8 mouse cellular contexts compared by ENCODE assay signal in the genomic region with DNA sequence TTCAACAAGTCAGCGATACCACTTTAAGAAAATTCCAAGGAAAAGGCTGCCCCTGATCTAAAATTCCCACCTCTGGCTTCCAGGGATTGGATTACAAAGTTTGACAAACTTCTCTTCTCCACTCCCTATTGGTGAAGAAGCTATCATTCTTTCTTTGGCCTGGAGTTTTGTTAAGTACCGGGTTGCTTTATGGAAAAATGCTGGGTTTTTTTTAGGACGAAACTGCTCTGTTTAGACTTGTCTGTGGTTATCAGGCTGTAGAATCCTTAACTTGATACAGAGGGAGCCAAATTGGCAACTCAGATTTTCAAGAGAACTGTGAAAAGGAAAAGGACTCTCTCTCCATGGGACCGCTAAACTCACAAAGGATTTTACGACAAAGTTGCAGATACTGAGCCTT. TPM values are rescaled to one million over a fixed set of nuclear protein-coding genes. Genes with fewer than 3 reads are reported as not detected.
A peak's percentile ranks its signal among the peaks of the same experiment; 100 is the strongest.
DNase-seq lines count a peak whose midpoint lies in the region; ATAC-seq and TF ChIP-seq lines count a peak whose summit lies in the region.

Gene Ttc23 (plus strand): TSS at position 134 of the 400 bp plus-strand sequence.

- H3K4me1 ChIP-seq in forebrain, embryonic 12.5 days, result peaks cover 31% of the 10 kb centered on the region
- peaks cover 9 to 10% of the 10 kb centered on the region in 2 experiments for H3K4me1 ChIP-seq in liver, embryonic 14.5 days (replicated peaks; ENCODE audit: control insufficient read depth in 2 of 2, insufficient read depth in 2 of 2, low read length in 1 of 2)
- peaks cover 13% of the 10 kb centered on the region; the same call in 1 of the 2 replicates for H3K4me1 ChIP-seq in stomach, embryonic 15.5 days

- no peak for ATAC-seq in forebrain, embryonic 12.5 days (ENCODE audit: low FRiP score)
- no peak for ATAC-seq in liver, embryonic 14.5 days (ENCODE audit: insufficient read depth)
- no peak for ATAC-seq in stomach, embryonic 15.5 days (ENCODE audit: insufficient read depth, low FRiP score, low read depth)

- TF ChIP-seq CTCF in liver, embryonic 14.5 days (IDR thresholded peaks at IDR 0.05; ENCODE audit: low read depth), result no peak

- no peak for TF ChIP-seq EP300 in liver, embryonic 14.5 days (IDR thresholded peaks at IDR 0.05; ENCODE audit: low read depth)

- DNase-seq in 3134 (ENCODE audit: extremely low read depth, insufficient read length, low spot score) (peak; percentile 72), adipocyte (ENCODE audit: low spot score) (peak; percentile 79)
- no peak for DNase-seq in heart, postnatal 25 days (ENCODE audit: low spot score)
- DNase-seq in liver, embryonic 14.5 days (ENCODE audit: low read depth in 3 of 3, low spot score in 3 of 3), result no peak
- DNase-seq in left cerebral cortex, postnatal 4 days, result no peak
- no peak for DNase-seq in thymus, postnatal 10 days (ENCODE audit: low spot score in 2 of 2)

- intact Hi-C loops in heart, postnatal 25 days (cut with DNase I), result loop anchor here (10.0 kb wide), 1 partner anchor 952 kb away; no protein-coding TSS in a partner anchor
- intact Hi-C loops in left cerebral cortex, postnatal 4 days (cut with DNase I), result no loop called here

- H3K9ac ChIP-seq in forebrain, embryonic 12.5 days, result peak within 1 kb of the TSS; percentile 86
- peak within 1 kb of the TSS; percentile 78 for H3K9ac ChIP-seq in liver, embryonic 14.5 days (replicated peaks)
- H3K9ac ChIP-seq in stomach, embryonic 15.5 days, result peak within 1 kb of the TSS; percentile 24; the same call in 1 of the 2 replicates

- peak within 1 kb of the TSS; percentile 82 for H3K4me2 ChIP-seq in forebrain, embryonic 12.5 days
- H3K4me2 ChIP-seq in liver, embryonic 14.5 days (ENCODE audit: low read depth), result peak within 1 kb of the TSS; percentile 73
- H3K4me2 ChIP-seq in stomach, embryonic 15.5 days, result peak within 1 kb of the TSS; percentile 69

- H3K9me3 ChIP-seq in forebrain, embryonic 12.5 days, result no peaks in the 10 kb centered on the region
- H3K9me3 ChIP-seq in liver, embryonic 14.5 days (ENCODE audit: control insufficient read depth, low read length), result no peaks in the 10 kb centered on the region
- no peaks in the 10 kb centered on the region for H3K9me3 ChIP-seq in stomach, embryonic 15.5 days

- peak within 1 kb of the TSS; percentile 66 for H3K27ac ChIP-seq in forebrain, embryonic 12.5 days
- no peak within 1 kb of the TSS for H3K27ac ChIP-seq in liver, embryonic 14.5 days
- H3K27ac ChIP-seq in stomach, embryonic 15.5 days, result peak within 1 kb of the TSS; percentile 68

- H3K36me3 ChIP-seq in forebrain, embryonic 12.5 days (replicated peaks), result no peaks in the 10 kb centered on the region
- no peaks in the 10 kb centered on the region for H3K36me3 ChIP-seq in liver, embryonic 14.5 days (replicated peaks; ENCODE audit: control insufficient read depth, insufficient read depth, low read depth)
- no peaks in the 10 kb centered on the region for H3K36me3 ChIP-seq in stomach, embryonic 15.5 days

- H3K27me3 ChIP-seq in forebrain, embryonic 12.5 days, result no peaks in the 10 kb centered on the region
- no peaks in the 10 kb centered on the region for H3K27me3 ChIP-seq in liver, embryonic 14.5 days (ENCODE audit: control insufficient read depth, insufficient read depth, low read length)
- H3K27me3 ChIP-seq in stomach, embryonic 15.5 days (replicated peaks), result no peaks in the 10 kb centered on the region

- whole genome bisulfite sequencing in forebrain, embryonic 12.5 days, result 1% methylated on average over 5 of the region's 5 CpGs
- WGBS in liver, embryonic 14.5 days (ENCODE audit: insufficient replicate concordance), result 33% methylated on average over 5 of the region's 5 CpGs
- WGBS in stomach, embryonic 15.5 days, result 2% methylated on average over 5 of the region's 5 CpGs

- H3K4me3 ChIP-seq in forebrain, embryonic 12.5 days (replicated peaks), result peak within 1 kb of the TSS; percentile 67
- peak within 1 kb of the TSS; percentile 74 to 99 for H3K4me3 ChIP-seq in liver, embryonic 14.5 days (ENCODE audit: insufficient read depth in 1 of 2, low read depth in 2 of 2, low read length in 2 of 2)
- peak within 1 kb of the TSS; percentile 67 for H3K4me3 ChIP-seq in stomach, embryonic 15.5 days (replicated peaks)

RNA-seq across cellular contexts. Expression of gene Ttc23, which starts in this region (rescaled TPM):
- 31.2 and 32.3 TPM in 2 replicates for polyA plus RNA-seq in forebrain, embryonic 12.5 days (2016; fragmentation: Nextera tagmentation; extraction: Ambion mirVana)
- 10 to 100 TPM; 16.6 to 26.1 TPM for total RNA-seq in heart, postnatal 25 days (2021)
- polyA plus RNA-seq in liver, embryonic 14.5 days (2012; rRNA removed), result 2.5 and 3.0 TPM in 2 replicates
- polyA plus RNA-seq in liver, embryonic 14.5 days (2014; fragmentation: Nextera tagmentation; extraction: Ambion mirVana), result 3.7 and 4.0 TPM in 2 replicates
- 33.0 and 35.8 TPM in 2 replicates for polyA plus RNA-seq in stomach, embryonic 15.5 days (2015; fragmentation: Nextera tagmentation; extraction: Ambion mirVana)
- 1 to 10 TPM; 8.7 to 9.6 TPM for total RNA-seq in left cerebral cortex, postnatal 4 days (2021)

Comparison
In these comparisons a context has a peak if more than half of its experiments do, and no peak if none do; other contexts are left out.
1. DNase-seq: peak in 3134 (single experiment) and adipocyte (single experiment); none in heart, postnatal 25 days (single experiment), liver, embryonic 14.5 days (0 of 3), left cerebral cortex, postnatal 4 days (single experiment) and thymus, postnatal 10 days (0 of 2).
2. H3K9ac ChIP-seq: peak in every context shown above with its lines; median percentile 86 in forebrain, embryonic 12.5 days; 78 in liver, embryonic 14.5 days; 24 in stomach, embryonic 15.5 days.
3. Peak in every context shown above with its lines, with median percentiles within 50 percentile points of each other: H3K4me2 ChIP-seq and H3K4me3 ChIP-seq.